Mouse (Mus musculus): ENCODE measurements around the gene Lrrc27.

The Lrrc27 gene

GRCm38 (mm10) chr7:139276150-139276549 is 63.4 kb downstream of the Lrrc27 start:
- DNase-seq, result no peak

- DNase-seq, result no peak
These were observed 64.7 kb downstream of the Lrrc27 start for GRCm38 (mm10) chr7:139277536-139277935.

- DNase-seq, result no peak
These were observed 66.8 kb downstream of the Lrrc27 start for GRCm38 (mm10) chr7:139279571-139279970.

GRCm38 (mm10) chr7:139280044-139280443 is 67.3 kb downstream of the Lrrc27 start:
- DNase-seq, result no peak

- DNase-seq, result peak; percentile 34 to 47
These were observed 68.4 kb downstream of the Lrrc27 start for GRCm38 (mm10) chr7:139281195-139281594.

GRCm38 (mm10) chr7:139282037-139282436 is 69.2 kb downstream of the Lrrc27 start:
- no peak for DNase-seq

GRCm38 (mm10) chr7:139285295-139285943 is 72.6 kb downstream of the Lrrc27 start:
- no peak for DNase-seq

- no peak for DNase-seq
These were observed 75.8 kb downstream of the Lrrc27 start for GRCm38 (mm10) chr7:139288540-139288939.
